Mouse (Mus musculus) myocyte (in vitro differentiated cells): ENCODE measurements around the gene Gm10188.

Experiments
- CEBPB ChIP-seq: IDR thresholded peaks from 2 replicates; pipeline ENCODE4 v1.6.1; 2011; ENCODE audit warnings: mild to moderate bottlenecking, moderate library complexity; ENCODE audit not compliant: poor library complexity, insufficient read depth, severe bottlenecking
- E2F4 ChIP-seq: IDR thresholded peaks from one replicate; pipeline ENCODE4 v1.6.1; 2011; ENCODE audit warnings: mild to moderate bottlenecking, control low read depth, moderate library complexity; ENCODE audit not compliant: insufficient read depth
- MAX ChIP-seq: IDR thresholded peaks from one replicate; pipeline ENCODE4 v1.6.1; 2011; ENCODE audit warnings: low read depth, mild to moderate bottlenecking, control low read depth
- MYOG ChIP-seq, 3 experiments: IDR thresholded peaks; one replicate each; pipeline ENCODE4 v1.6.1; 2011; ENCODE audit warnings: control low read depth in 2 of 3, low read depth in 2 of 3, mild to moderate bottlenecking in 2 of 3; ENCODE audit not compliant: insufficient read length in 2 of 3, control insufficient read depth in 1 of 3, insufficient read depth in 1 of 3
- POLR2A ChIP-seq: IDR thresholded peaks from one replicate; pipeline ENCODE4 v1.6.1; 2011; ENCODE audit warnings: low read depth, mild to moderate bottlenecking, control low read depth, moderate library complexity; ENCODE audit not compliant: insufficient read length
- POLR2AphosphoS2 ChIP-seq: IDR thresholded peaks from one replicate; pipeline ENCODE4 v1.6.1; 2011; ENCODE audit warnings: low read depth, control low read depth; ENCODE audit not compliant: insufficient read length
- REST ChIP-seq: IDR thresholded peaks from one replicate; pipeline ENCODE4 v1.6.1; 2011; ENCODE audit warnings: mild to moderate bottlenecking, control low read depth, moderate library complexity; ENCODE audit not compliant: insufficient read depth, insufficient read length
- SRF ChIP-seq: IDR thresholded peaks from one replicate; pipeline ENCODE4 v1.6.1; 2011; ENCODE audit warnings: low read depth; ENCODE audit not compliant: control insufficient read depth, insufficient read length
- TCF12 ChIP-seq: IDR thresholded peaks from one replicate; pipeline ENCODE4 v1.6.1; 2011; ENCODE audit warnings: mild to moderate bottlenecking, control low read depth; ENCODE audit not compliant: poor library complexity, insufficient read depth, severe bottlenecking

GRCm38 (mm10) chr1:132195100-132195499 lies 34.5 kb downstream of the Gm10188 start:
- TF ChIP-seq E2F4: no peak
- TF ChIP-seq MYOG (IDR thresholded peaks at IDR 0.05; ENCODE audit: control insufficient read depth in 1 of 3, insufficient read depth in 1 of 3, insufficient read length in 2 of 3, low read depth in 2 of 3): no peak
- TF ChIP-seq SRF: no peak
- no peak for TF ChIP-seq MAX
- TF ChIP-seq CEBPB: no peak
- TF ChIP-seq TCF12: no peak
- no peak for TF ChIP-seq POLR2AphosphoS2
- TF ChIP-seq POLR2A: no peak
- TF ChIP-seq REST: no peak
